Mouse (Mus musculus) liver, postnatal 0 days (tissue): Measurements from ENCODE around the gene Ece1. TPM values are rescaled to one million over a fixed set of nuclear protein-coding genes. Genes with fewer than 3 reads are reported as not detected.
A peak's percentile ranks its signal among the peaks of the same experiment; 100 is the strongest.
"Not testable (repeated sequence)": the region's sequence is repeated elsewhere in the genome, so short reads cannot be mapped to it uniquely, and the experiment has no call there.

Experiments
- ATAC-seq: fragments of 200-750 bp; cut with Nextera tagmentation; 2 replicates; pipeline ENCODE4 v1.8.0; 2017; ENCODE audit warnings: mild to moderate bottlenecking, moderate library complexity
- DNase-seq: peaks from one replicate; pipeline ENCODE4 v3.0.0-alpha.2; 2016
- H3K27ac ChIP-seq: fragments of 300-500 bp; sonication (generic); 2 replicates; pipeline ENCODE4 v1.5.1; 2014; ENCODE audit warnings: antibody characterized with exemption, moderate library complexity, mild to moderate bottlenecking, low read depth
- H3K27me3 ChIP-seq: fragments of 300-500 bp; sonication (generic); 2 replicates; pipeline ENCODE4 v1.6.1; 2014; ENCODE audit warnings: low read length, control low read depth, mixed read lengths; ENCODE audit not compliant: insufficient read depth
- H3K36me3 ChIP-seq: fragments of 300-500 bp; sonication (generic); replicated peaks from 2 replicates; pipeline ENCODE4 v1.6.1; 2014; ENCODE audit warnings: mild to moderate bottlenecking, control low read depth, low read length, moderate library complexity, mixed read lengths; ENCODE audit not compliant: insufficient read depth
- H3K4me1 ChIP-seq: fragments of 300-500 bp; sonication (generic); 2 replicates; pipeline ENCODE4 v1.6.1; 2014; ENCODE audit warnings: antibody characterized with exemption, mild to moderate bottlenecking, control low read depth; ENCODE audit not compliant: insufficient read depth
- H3K4me2 ChIP-seq: fragments of 300-500 bp; sonication (generic); 2 replicates; pipeline ENCODE4 v1.6.1; 2014; ENCODE audit warnings: low read depth, mild to moderate bottlenecking, low read length, moderate library complexity, mixed read lengths
- H3K4me3 ChIP-seq: fragments of 300-500 bp; sonication (generic); 2 replicates; pipeline ENCODE4 v1.5.1; 2014; ENCODE audit warnings: low read depth, low read length
- H3K9ac ChIP-seq: fragments of 300-500 bp; sonication (generic); replicated peaks from 2 replicates; pipeline ENCODE4 v1.6.1; 2014; ENCODE audit warnings: mild to moderate bottlenecking, moderate library complexity
- H3K9me3 ChIP-seq: fragments of 300-500 bp; sonication (generic); 2 replicates; pipeline ENCODE4 v1.6.1; 2016; ENCODE audit warnings: mild to moderate bottlenecking, control low read depth, low read length, mixed read lengths
- CTCF ChIP-seq: sonication (generic); IDR thresholded peaks from 2 replicates; pipeline ENCODE4 v1.5.1; 2016; ENCODE audit warnings: antibody characterized with exemption, low read depth
- EP300 ChIP-seq: IDR thresholded peaks from 2 replicates; pipeline ENCODE4 v1.6.1; 2016; ENCODE audit warnings: antibody characterized with exemption, low read depth, mild to moderate bottlenecking
- WGBS: fragments of 180-500 bp; shearing (Covaris S2); extraction: QIAGEN DNeasy Blood & Tissue Kit; methylation state at CpG from one replicate; pipeline ENCODE4 v1.1.7; 2014; ENCODE audit not compliant: insufficient replicate concordance; 5-methylcytosine and 5-hydroxymethylcytosine counted together
- polyA plus RNA-seq: library from polyadenylated mRNA; unstranded; fragments of >200 nt; fragmentation: Nextera tagmentation; extraction: Ambion mirVana; gene quantifications from 2 replicates; pipeline ENCODE4 v1.2.1, GENCODE M21; 2015

Gene Ece1
- polyA plus RNA-seq, 1 experiment from 2014 or later, result 35.7 TPM

- Histone ChIP-seq H3K4me2 (0 out of 2 replicates have a peak overlapping the region, but pooled peaks have one; percentile 9), H3K36me3 (no peaks in the 10 kb centered on the region), H3K9ac (no peak overlapping the region), H3K9me3 (no peaks in the 10 kb centered on the region), H3K27me3 (0 out of 2 replicates have a peak, but pooled peaks cover 7% of the 10 kb centered on the region), H3K4me3 (no peak overlapping the region), H3K4me1 (no peaks in the 10 kb centered on the region), H3K27ac (no peak overlapping the region)
- peak; percentile 92 for TF ChIP-seq CTCF
- TF ChIP-seq EP300, result no peak
- peak; percentile 77 for DNase-seq
- WGBS, result 13% methylated on average over 13 of the region's 14 CpGs
- peak; percentile 84 for ATAC-seq
These were observed 26.3 kb upstream of the Ece1 start for GRCm38 (mm10) chr4:137835624-137836337.

- ATAC-seq (no peak), DNase-seq (no peak)
- TF ChIP-seq CTCF, result no peak
- TF ChIP-seq EP300, result no peak
- Histone ChIP-seq H3K4me1 (no peaks in the 10 kb centered on the region), H3K9ac (no peak overlapping the region), H3K4me3 (no peak overlapping the region), H3K27ac (no peak overlapping the region), H3K27me3 (0 out of 2 replicates have a peak, but pooled peaks cover 7% of the 10 kb centered on the region), H3K9me3 (no peaks in the 10 kb centered on the region), H3K36me3 (no peaks in the 10 kb centered on the region), H3K4me2 (no peak overlapping the region)
- WGBS, result 66% methylated on average over 5 of the region's 5 CpGs
These were observed 25.3 kb upstream of the Ece1 start for GRCm38 (mm10) chr4:137836741-137837140.

DNA sequence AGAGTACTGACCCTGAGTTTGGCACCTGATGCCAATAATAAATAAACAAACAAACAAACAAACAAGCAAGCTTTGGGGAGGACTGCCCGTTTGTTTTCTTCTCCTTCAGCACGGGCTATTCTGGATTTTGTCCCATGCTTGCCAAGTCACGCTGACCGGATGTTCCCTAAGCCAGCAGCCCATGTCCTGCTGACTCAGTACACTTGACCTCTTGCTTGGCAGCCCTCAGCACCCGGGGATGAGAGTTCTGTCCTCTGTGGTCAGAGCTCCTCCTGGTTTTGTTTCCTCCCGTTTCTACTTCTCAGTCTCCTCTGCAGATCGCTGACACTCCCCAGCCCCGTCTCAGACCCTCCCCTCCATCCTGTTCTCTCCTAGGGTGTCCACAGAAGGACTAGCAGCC, 24.2 kb upstream of the Ece1 start:
- ATAC-seq, result no peak
- H3K4me3 ChIP-seq, result no peak overlapping the region
- no peaks in the 10 kb centered on the region for H3K4me1 ChIP-seq
- no peak overlapping the region for H3K9ac ChIP-seq
- 63% methylated on average over 8 of the region's 8 CpGs for WGBS
- no peak overlapping the region for H3K4me2 ChIP-seq
- no peaks in the 10 kb centered on the region for H3K36me3 ChIP-seq
- H3K9me3 ChIP-seq, result no peaks in the 10 kb centered on the region
- DNase-seq, result no peak
- 0 out of 2 replicates have a peak, but pooled peaks cover 7% of the 10 kb centered on the region for H3K27me3 ChIP-seq
- H3K27ac ChIP-seq, result no peak overlapping the region
- no peak for TF ChIP-seq CTCF

GRCm38 (mm10) chr4:137838791-137839190, 23.2 kb upstream of the Ece1 start:
- no peaks in the 10 kb centered on the region for H3K9me3 ChIP-seq
- no peaks in the 10 kb centered on the region for H3K4me1 ChIP-seq
- TF ChIP-seq CTCF (no peak), EP300 (no peak)
- 0 out of 2 replicates have a peak, but pooled peaks cover 7% of the 10 kb centered on the region for H3K27me3 ChIP-seq
- WGBS, result 80% methylated on average over 2 of the region's 2 CpGs
- no peak overlapping the region for H3K4me3 ChIP-seq
- no peak overlapping the region for H3K9ac ChIP-seq
- ATAC-seq (no peak), DNase-seq (no peak)
- H3K27ac ChIP-seq, result no peak overlapping the region
- no peak overlapping the region for H3K4me2 ChIP-seq
- H3K36me3 ChIP-seq, result no peaks in the 10 kb centered on the region

- ATAC-seq, result no peak
- H3K27me3 ChIP-seq, result 0 out of 2 replicates have a peak, but pooled peaks cover 7% of the 10 kb centered on the region
These were observed 22.6 kb upstream of the Ece1 start for GRCm38 (mm10) chr4:137839452-137839851.

DNA sequence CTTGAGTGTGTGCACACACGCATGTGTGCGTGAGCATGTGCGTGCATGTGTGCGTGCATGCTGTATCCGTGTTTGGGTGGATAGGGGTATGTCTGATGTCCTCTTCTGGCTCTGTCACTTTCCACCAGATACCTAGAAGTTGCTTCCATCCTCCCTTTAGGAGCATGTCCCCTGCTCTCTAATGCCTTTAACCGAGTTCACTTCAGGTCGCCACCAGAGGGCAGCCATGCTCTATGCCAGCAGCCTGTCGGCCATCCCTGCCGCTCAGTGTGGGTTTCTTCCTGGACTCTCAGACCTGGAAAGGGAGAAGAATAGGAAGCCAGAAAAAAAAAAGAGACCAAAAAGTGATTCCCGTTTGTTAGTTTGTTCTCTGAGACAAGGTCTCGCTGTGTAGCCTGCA, 17.4 kb upstream of the Ece1 start:
- H3K27me3 ChIP-seq, result no peaks in the 10 kb centered on the region
- H3K9ac ChIP-seq, result no peak overlapping the region
- H3K9me3 ChIP-seq, result peaks cover 5% of the 10 kb centered on the region; the same call in 1 of the 2 replicates
- DNase-seq, result peak; percentile 84
- H3K27ac ChIP-seq, result no peak overlapping the region
- no peak overlapping the region for H3K4me2 ChIP-seq
- H3K4me3 ChIP-seq, result no peak overlapping the region
- WGBS, result 23% methylated on average over 11 of the region's 11 CpGs
- no peaks in the 10 kb centered on the region for H3K36me3 ChIP-seq
- peak; percentile 47; the same call in 1 of the 2 replicates for ATAC-seq
- TF ChIP-seq EP300 (no peak), CTCF (peak; percentile 95)
- no peaks in the 10 kb centered on the region for H3K4me1 ChIP-seq

More at GRCm38 (mm10) chr4:137839452-137839851, 22.6 kb upstream of the Ece1 start:
- H3K4me3 ChIP-seq, result no peak overlapping the region
- 71% methylated on average over 5 of the region's 5 CpGs for WGBS
- no peaks in the 10 kb centered on the region for H3K9me3 ChIP-seq
- H3K36me3 ChIP-seq, result no peaks in the 10 kb centered on the region
- H3K4me1 ChIP-seq, result no peaks in the 10 kb centered on the region
- no peak for DNase-seq
- TF ChIP-seq EP300, result no peak
- TF ChIP-seq CTCF, result no peak
- H3K9ac ChIP-seq, result no peak overlapping the region
- H3K4me2 ChIP-seq, result no peak overlapping the region
- H3K27ac ChIP-seq, result no peak overlapping the region

- not testable (repeated sequence) for H3K36me3 ChIP-seq, H3K9me3 ChIP-seq, H3K27me3 ChIP-seq, H3K4me3 ChIP-seq, H3K9ac ChIP-seq, DNase-seq, H3K4me2 ChIP-seq, ATAC-seq, H3K4me1 ChIP-seq, H3K27ac ChIP-seq
- WGBS, result 48% methylated on average over 8 of the region's 8 CpGs
These were observed 14.4 kb upstream of the Ece1 start for GRCm38 (mm10) chr4:137847651-137848050.
